Mouse (Mus musculus): ENCODE measurements at regions not wholly inside any gene's neighbourhood (a gene's known extent, or its start where the extent isn't known, plus 50 kb on each side); places are given as distances from the start of the nearest gene placed in this dataset.

GRCm38 (mm10) chr4:55166266-55166665 lies 183.6 kb upstream of the Rad23b start:
- H3K4me3 ChIP-seq (ENCODE audit: low read depth, low read length) = no peak overlapping the region
- WGBS = 97% methylated on average over 6 of the region's 6 CpGs
- H3K4me1 ChIP-seq (ENCODE audit: insufficient read depth, low read length) = no peaks in the 10 kb centered on the region
- H3K9me3 ChIP-seq (ENCODE audit: low read length) = no peaks in the 10 kb centered on the region
- H3K9ac ChIP-seq (replicated peaks; ENCODE audit: low read length, poor library complexity, severe bottlenecking) = no peak overlapping the region
- no peak overlapping the region for H3K4me2 ChIP-seq (ENCODE audit: low read depth, low read length, poor library complexity, severe bottlenecking)
- ATAC-seq (ENCODE audit: low FRiP score) = no peak
- no peak overlapping the region for H3K27ac ChIP-seq (ENCODE audit: low read depth, low read length)
- no peak for TF ChIP-seq CTCF (IDR thresholded peaks at IDR 0.05)
- DNase-seq (ENCODE audit: low spot score) = no peak
- no peaks in the 10 kb centered on the region for H3K36me3 ChIP-seq (ENCODE audit: insufficient read depth, low read length)
- H3K27me3 ChIP-seq (ENCODE audit: insufficient read depth, low read length) = no peaks in the 10 kb centered on the region

GRCm38 (mm10) chr4:55169063-55169462 lies 180.8 kb upstream of the Rad23b start:
- no peak for TF ChIP-seq CTCF (IDR thresholded peaks at IDR 0.05)
- Histone ChIP-seq H3K9me3 (ENCODE audit: low read length) (no peaks in the 10 kb centered on the region), H3K27me3 (ENCODE audit: insufficient read depth, low read length) (no peaks in the 10 kb centered on the region), H3K9ac (replicated peaks; ENCODE audit: low read length, poor library complexity, severe bottlenecking) (no peak overlapping the region), H3K27ac (ENCODE audit: low read depth, low read length) (no peak overlapping the region), H3K36me3 (ENCODE audit: insufficient read depth, low read length) (no peaks in the 10 kb centered on the region), H3K4me1 (ENCODE audit: insufficient read depth, low read length) (no peaks in the 10 kb centered on the region), H3K4me3 (ENCODE audit: low read depth, low read length) (no peak overlapping the region), H3K4me2 (ENCODE audit: low read depth, low read length, poor library complexity, severe bottlenecking) (no peak overlapping the region)
- WGBS = 83% methylated on average over 7 of the region's 7 CpGs
- ATAC-seq (ENCODE audit: low FRiP score) (no peak), DNase-seq (ENCODE audit: low spot score) (no peak)

GRCm38 (mm10) chr4:55172334-55172891 lies 177.4 kb upstream of the Rad23b start:
- WGBS = 84% methylated on average over 6 of the region's 6 CpGs
- DNase-seq (ENCODE audit: low spot score) (no peak), ATAC-seq (ENCODE audit: low FRiP score) (no peak)
- no peaks in the 10 kb centered on the region for H3K27me3 ChIP-seq (ENCODE audit: insufficient read depth, low read length)
- no peak overlapping the region for H3K4me3 ChIP-seq (ENCODE audit: low read depth, low read length)
- no peak for TF ChIP-seq CTCF (IDR thresholded peaks at IDR 0.05)
- H3K9ac ChIP-seq (replicated peaks; ENCODE audit: low read length, poor library complexity, severe bottlenecking) = no peak overlapping the region
- H3K9me3 ChIP-seq (ENCODE audit: low read length) = no peaks in the 10 kb centered on the region
- H3K4me1 ChIP-seq (ENCODE audit: insufficient read depth, low read length) = no peaks in the 10 kb centered on the region
- no peak overlapping the region for H3K27ac ChIP-seq (ENCODE audit: low read depth, low read length)
- H3K4me2 ChIP-seq (ENCODE audit: low read depth, low read length, poor library complexity, severe bottlenecking) = no peak overlapping the region
- H3K36me3 ChIP-seq (ENCODE audit: insufficient read depth, low read length) = no peaks in the 10 kb centered on the region

GRCm38 (mm10) chr4:55176026-55176425 lies 173.8 kb upstream of the Rad23b start:
- H3K27ac ChIP-seq (ENCODE audit: low read depth, low read length) = no peak overlapping the region
- H3K9ac ChIP-seq (replicated peaks; ENCODE audit: low read length, poor library complexity, severe bottlenecking) = no peak overlapping the region
- 67% methylated on average over 3 of the region's 3 CpGs for WGBS
- no peaks in the 10 kb centered on the region for H3K4me1 ChIP-seq (ENCODE audit: insufficient read depth, low read length)
- H3K4me3 ChIP-seq (ENCODE audit: low read depth, low read length) = no peak overlapping the region
- ATAC-seq (ENCODE audit: low FRiP score) (no peak), DNase-seq (ENCODE audit: low spot score) (no peak)
- H3K27me3 ChIP-seq (ENCODE audit: insufficient read depth, low read length) = no peaks in the 10 kb centered on the region
- H3K4me2 ChIP-seq (ENCODE audit: low read depth, low read length, poor library complexity, severe bottlenecking) = no peak overlapping the region
- H3K36me3 ChIP-seq (ENCODE audit: insufficient read depth, low read length) = no peaks in the 10 kb centered on the region
- TF ChIP-seq CTCF (IDR thresholded peaks at IDR 0.05) = no peak
- no peaks in the 10 kb centered on the region for H3K9me3 ChIP-seq (ENCODE audit: low read length)

GRCm38 (mm10) chr4:55179456-55179855 lies 170.4 kb upstream of the Rad23b start:
- no peaks in the 10 kb centered on the region for H3K4me1 ChIP-seq (ENCODE audit: insufficient read depth, low read length)
- H3K27me3 ChIP-seq (ENCODE audit: insufficient read depth, low read length) = no peaks in the 10 kb centered on the region
- no peak overlapping the region for H3K4me2 ChIP-seq (ENCODE audit: low read depth, low read length, poor library complexity, severe bottlenecking)
- no peak for TF ChIP-seq CTCF (IDR thresholded peaks at IDR 0.05)
- ATAC-seq (ENCODE audit: low FRiP score) (no peak), DNase-seq (ENCODE audit: low spot score) (no peak)
- H3K27ac ChIP-seq (ENCODE audit: low read depth, low read length) = no peak overlapping the region
- no peak overlapping the region for H3K9ac ChIP-seq (replicated peaks; ENCODE audit: low read length, poor library complexity, severe bottlenecking)
- H3K4me3 ChIP-seq (ENCODE audit: low read depth, low read length) = no peak overlapping the region
- H3K9me3 ChIP-seq (ENCODE audit: low read length) = no peaks in the 10 kb centered on the region
- 56% methylated on average over 2 of the region's 2 CpGs for WGBS
- H3K36me3 ChIP-seq (ENCODE audit: insufficient read depth, low read length) = no peaks in the 10 kb centered on the region

GRCm38 (mm10) chr4:55183519-55183918 lies 166.3 kb upstream of the Rad23b start:
- no peak overlapping the region for H3K9ac ChIP-seq (replicated peaks; ENCODE audit: low read length, poor library complexity, severe bottlenecking)
- ATAC-seq (ENCODE audit: low FRiP score) (no peak), DNase-seq (ENCODE audit: low spot score) (no peak)
- H3K27me3 ChIP-seq (ENCODE audit: insufficient read depth, low read length) = no peaks in the 10 kb centered on the region
- no peak overlapping the region for H3K27ac ChIP-seq (ENCODE audit: low read depth, low read length)
- no peaks in the 10 kb centered on the region for H3K36me3 ChIP-seq (ENCODE audit: insufficient read depth, low read length)
- no peaks in the 10 kb centered on the region for H3K9me3 ChIP-seq (ENCODE audit: low read length)
- no peak for TF ChIP-seq CTCF (IDR thresholded peaks at IDR 0.05)
- no peak overlapping the region for H3K4me2 ChIP-seq (ENCODE audit: low read depth, low read length, poor library complexity, severe bottlenecking)
- WGBS = 78% methylated on average over 3 of the region's 3 CpGs
- no peaks in the 10 kb centered on the region for H3K4me1 ChIP-seq (ENCODE audit: insufficient read depth, low read length)
- H3K4me3 ChIP-seq (ENCODE audit: low read depth, low read length) = no peak overlapping the region

Data from midbrain, postnatal 0 days (tissue).